Mouse (Mus musculus): ENCODE data around the gene Cdc6. TPM values are rescaled to one million over a fixed set of nuclear protein-coding genes. Genes with fewer than 3 reads are reported as not detected.

The Cdc6 gene
- polyA plus RNA-seq, 1 experiment: 0.82 TPM

- Histone ChIP-seq H3K36me3 (ENCODE audit: control insufficient read depth) (no peaks in the 10 kb centered on the region; the same call in 1 of the 2 replicates), H3K9me3 (ENCODE audit: control insufficient read depth, low read length) (no peaks in the 10 kb centered on the region), H3K4me3 (replicated peaks) (no peak overlapping the region), H3K4me1 (ENCODE audit: control insufficient read depth) (peaks cover 30% of the 10 kb centered on the region), H3K27me3 (ENCODE audit: control insufficient read depth) (peaks cover 2% of the 10 kb centered on the region; the same call in 1 of the 2 replicates)
- no peak for TF ChIP-seq GATA1 (IDR thresholded peaks at IDR 0.05; ENCODE audit: low read length)
- TF ChIP-seq TAL1 (IDR thresholded peaks at IDR 0.05; ENCODE audit: low read length): no peak
These were observed 46.3 kb downstream of the Cdc6 start for GRCm38 (mm10) chr11:98953835-98954320.

DNA sequence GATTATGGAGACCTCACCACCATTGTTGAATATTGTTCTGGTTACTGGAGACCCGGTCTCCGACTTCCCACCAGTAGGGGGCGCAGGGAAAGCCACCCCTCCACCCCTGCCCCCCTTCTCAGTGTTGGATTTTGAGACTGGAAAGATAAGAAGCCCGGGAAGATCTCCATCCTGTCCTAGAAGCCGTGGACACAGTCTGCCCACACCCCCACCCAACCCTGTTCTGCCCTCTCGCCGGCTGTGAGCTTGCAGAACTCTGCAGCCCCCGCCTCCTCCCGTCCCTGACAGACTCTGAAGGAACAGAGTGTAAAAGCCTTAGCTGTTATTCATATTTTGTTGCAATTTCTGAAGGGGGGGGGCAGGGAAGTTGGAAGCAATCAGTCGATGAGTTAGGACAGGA lies 46.8 kb downstream of the Cdc6 start:
- Histone ChIP-seq H3K36me3 (ENCODE audit: control insufficient read depth) (no peaks in the 10 kb centered on the region; the same call in 1 of the 2 replicates), H3K4me1 (ENCODE audit: control insufficient read depth) (peaks cover 32% of the 10 kb centered on the region), H3K27me3 (ENCODE audit: control insufficient read depth) (peaks cover 3% of the 10 kb centered on the region), H3K9me3 (ENCODE audit: control insufficient read depth, low read length) (no peaks in the 10 kb centered on the region), H3K4me3 (replicated peaks) (no peak overlapping the region)
- TF ChIP-seq TAL1 (IDR thresholded peaks at IDR 0.05; ENCODE audit: low read length) (no peak), GATA1 (IDR thresholded peaks at IDR 0.05; ENCODE audit: low read length) (no peak)

DNA sequence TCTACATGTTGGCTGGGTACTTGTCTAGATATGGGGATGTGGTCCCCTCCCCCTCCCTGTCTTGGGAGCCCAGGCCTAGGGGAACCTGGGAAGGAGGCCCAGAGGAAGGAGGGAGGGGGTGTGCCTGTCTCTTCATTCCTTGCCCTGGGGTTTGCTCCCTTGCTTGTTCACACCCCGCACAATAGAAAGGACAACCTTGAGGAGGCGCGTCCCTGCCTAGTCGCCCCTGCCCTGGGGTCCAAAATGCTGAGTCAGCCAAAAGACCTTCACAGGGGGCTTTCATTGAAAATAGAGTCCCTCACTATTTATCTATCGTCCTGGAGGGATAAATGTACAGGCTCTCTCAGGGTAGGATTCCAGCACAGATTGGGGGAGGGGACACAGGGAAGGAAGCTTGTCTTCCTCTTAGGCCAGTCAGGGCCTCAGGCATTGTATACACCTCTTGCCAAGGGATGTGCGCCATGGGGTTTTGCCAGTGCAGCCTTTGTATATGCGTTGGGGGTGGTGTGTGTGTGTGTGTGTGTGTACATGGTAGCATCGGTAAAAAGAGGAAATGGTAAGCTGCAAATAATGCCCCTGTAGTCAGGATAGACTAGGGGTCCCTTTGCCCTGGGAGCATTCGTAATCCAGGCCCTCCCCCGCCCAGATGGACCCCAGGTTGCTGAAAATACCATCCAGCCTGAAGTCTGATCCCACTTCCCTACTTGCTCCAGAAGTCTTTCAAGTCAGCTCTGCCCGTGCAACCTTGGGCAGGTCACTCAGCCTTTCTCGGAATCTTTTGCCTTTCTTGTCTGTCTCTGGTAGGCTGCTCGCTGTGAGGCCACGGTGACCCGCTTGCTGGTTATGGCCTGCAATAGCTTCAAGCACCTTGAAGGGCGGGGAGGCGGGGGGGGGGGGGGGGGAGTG lies 47.5 kb downstream of the Cdc6 start:
- Histone ChIP-seq H3K36me3 (ENCODE audit: control insufficient read depth) (no peaks in the 10 kb centered on the region; the same call in 1 of the 2 replicates), H3K4me3 (replicated peaks) (no peak overlapping the region), H3K4me1 (ENCODE audit: control insufficient read depth) (peaks cover 38% of the 10 kb centered on the region), H3K9me3 (ENCODE audit: control insufficient read depth, low read length) (no peaks in the 10 kb centered on the region), H3K27me3 (ENCODE audit: control insufficient read depth) (peaks cover 10% of the 10 kb centered on the region)
- TF ChIP-seq TAL1 (IDR thresholded peaks at IDR 0.05; ENCODE audit: low read length) (no peak), GATA1 (IDR thresholded peaks at IDR 0.05; ENCODE audit: low read length) (no peak)

DNA sequence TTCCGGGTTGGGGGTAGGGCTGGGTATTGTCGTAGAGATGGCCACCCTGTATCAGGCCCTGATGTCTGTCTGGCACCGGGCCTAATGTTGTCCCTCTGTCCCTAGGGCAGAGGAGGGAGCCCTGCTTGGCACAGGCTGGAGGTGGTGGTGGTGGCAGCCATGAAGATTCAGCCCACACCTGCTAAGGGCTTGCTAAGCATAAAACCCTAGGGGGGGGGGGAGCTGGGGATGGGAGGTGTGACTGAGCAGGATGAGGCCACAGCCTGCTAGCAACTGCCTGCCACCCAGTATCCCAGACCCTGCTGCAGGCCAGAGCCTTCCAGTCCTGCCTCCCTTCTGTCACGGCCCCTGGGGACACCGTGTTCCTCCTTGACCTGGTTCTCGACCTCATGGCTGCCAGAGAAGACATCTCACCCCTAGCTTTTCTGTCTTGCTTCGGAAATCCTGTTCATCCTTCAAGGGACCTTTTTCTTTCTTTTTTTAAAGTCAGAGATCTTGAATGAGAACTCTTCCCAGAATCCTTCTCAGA lies 48.2 kb downstream of the Cdc6 start:
- no peaks in the 10 kb centered on the region; the same call in 1 of the 2 replicates for H3K36me3 ChIP-seq (ENCODE audit: control insufficient read depth)
- peaks cover 17% of the 10 kb centered on the region for H3K27me3 ChIP-seq (ENCODE audit: control insufficient read depth)
- H3K4me1 ChIP-seq (ENCODE audit: control insufficient read depth): peaks cover 46% of the 10 kb centered on the region
- no peak overlapping the region for H3K4me3 ChIP-seq (replicated peaks)
- H3K9me3 ChIP-seq (ENCODE audit: control insufficient read depth, low read length): no peaks in the 10 kb centered on the region
- TF ChIP-seq GATA1 (IDR thresholded peaks at IDR 0.05; ENCODE audit: low read length): no peak

- Histone ChIP-seq H3K36me3 (ENCODE audit: control insufficient read depth) (no peaks in the 10 kb centered on the region), H3K9me3 (ENCODE audit: control insufficient read depth, low read length) (peaks cover 2% of the 10 kb centered on the region; the same call in 1 of the 2 replicates), H3K4me1 (ENCODE audit: control insufficient read depth) (peaks cover 51% of the 10 kb centered on the region), H3K4me3 (replicated peaks) (no peak overlapping the region), H3K27me3 (ENCODE audit: control insufficient read depth) (peaks cover 23% of the 10 kb centered on the region)
- no peak for TF ChIP-seq TAL1 (IDR thresholded peaks at IDR 0.05; ENCODE audit: low read length)
- no peak for TF ChIP-seq GATA1 (IDR thresholded peaks at IDR 0.05; ENCODE audit: low read length)
These were observed 48.7 kb downstream of the Cdc6 start for GRCm38 (mm10) chr11:98956340-98956739.

- TF ChIP-seq GATA1 (IDR thresholded peaks at IDR 0.05; ENCODE audit: low read length) (no peak), TAL1 (IDR thresholded peaks at IDR 0.05; ENCODE audit: low read length) (no peak)
- Histone ChIP-seq H3K9me3 (ENCODE audit: control insufficient read depth, low read length) (peaks cover 5% of the 10 kb centered on the region; the same call in 1 of the 2 replicates), H3K4me1 (ENCODE audit: control insufficient read depth) (peaks cover 52% of the 10 kb centered on the region), H3K4me3 (replicated peaks) (peak overlapping the region; percentile 69), H3K36me3 (ENCODE audit: control insufficient read depth) (no peaks in the 10 kb centered on the region), H3K27me3 (ENCODE audit: control insufficient read depth) (peaks cover 56% of the 10 kb centered on the region)
These were observed 52.1 kb downstream of the Cdc6 start for GRCm38 (mm10) chr11:98959437-98960312.

DNA sequence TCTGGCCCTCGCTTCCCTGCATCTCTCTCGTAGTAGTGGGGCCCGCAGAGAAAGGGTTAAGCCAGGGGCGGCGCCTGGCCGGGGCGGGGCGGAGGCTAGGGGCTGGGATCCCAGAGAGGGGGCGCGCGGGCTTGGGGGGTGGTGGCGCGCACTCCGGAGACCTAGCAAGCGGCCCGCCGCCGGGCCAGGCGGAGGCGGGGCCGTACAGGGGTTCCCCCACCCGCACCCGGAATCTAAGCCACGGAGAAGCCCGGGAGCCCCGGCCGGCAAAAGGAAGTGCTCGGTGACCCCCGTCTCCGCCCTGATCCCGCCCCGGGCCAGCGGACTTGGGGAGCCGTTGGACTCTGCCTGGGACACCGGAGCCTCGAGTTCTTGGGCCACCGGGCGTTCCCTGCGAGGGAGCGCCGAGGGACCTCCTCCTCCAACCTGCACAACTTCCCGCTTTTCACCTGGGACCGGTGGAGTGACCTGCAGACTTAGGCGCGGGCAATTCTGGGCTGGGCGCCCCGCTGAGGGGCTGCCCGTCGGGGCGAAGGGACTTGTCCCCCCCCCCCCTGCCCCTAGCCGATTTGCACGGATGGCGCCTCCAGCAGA lies 52.8 kb downstream of the Cdc6 start:
- TF ChIP-seq TAL1 (IDR thresholded peaks at IDR 0.05; ENCODE audit: low read length): no peak
- TF ChIP-seq GATA1 (IDR thresholded peaks at IDR 0.05; ENCODE audit: low read length): no peak
- Histone ChIP-seq H3K27me3 (ENCODE audit: control insufficient read depth) (peaks cover 64% of the 10 kb centered on the region), H3K4me3 (replicated peaks) (peak overlapping the region; percentile 69), H3K9me3 (ENCODE audit: control insufficient read depth, low read length) (peaks cover 5% of the 10 kb centered on the region; the same call in 1 of the 2 replicates), H3K36me3 (ENCODE audit: control insufficient read depth) (no peaks in the 10 kb centered on the region), H3K4me1 (ENCODE audit: control insufficient read depth) (peaks cover 45% of the 10 kb centered on the region)

DNA sequence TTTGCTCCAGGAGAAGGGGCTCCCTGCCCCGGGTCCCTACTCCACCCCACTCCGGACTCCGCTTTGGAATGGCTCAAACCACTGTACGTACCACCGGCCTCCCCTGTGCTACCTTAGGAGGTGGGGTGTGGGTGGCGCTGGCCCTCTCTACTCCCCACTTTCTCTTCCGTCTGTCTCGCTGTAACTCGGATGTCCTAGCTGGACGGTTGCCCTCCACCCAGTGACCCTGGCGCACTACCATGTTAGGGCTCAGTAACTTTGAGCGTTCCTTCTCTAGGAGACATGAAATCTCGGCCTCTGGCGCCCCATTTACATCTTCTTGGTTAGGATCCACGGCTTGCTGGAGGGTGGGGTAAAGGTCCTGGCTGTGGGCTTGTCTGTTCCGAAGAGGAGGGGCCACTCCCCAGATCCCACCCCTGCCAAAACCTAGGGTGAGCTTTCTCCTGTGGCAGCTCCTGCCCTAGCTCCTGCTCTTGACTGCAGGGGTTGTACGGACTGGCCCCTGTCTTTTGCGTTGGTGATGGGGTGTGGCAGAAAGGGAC lies 53.5 kb downstream of the Cdc6 start:
- peaks cover 42% of the 10 kb centered on the region for H3K4me1 ChIP-seq (ENCODE audit: control insufficient read depth)

More for the DNA sequence above, 53.5 kb downstream of the Cdc6 start:
- Histone ChIP-seq H3K36me3 (ENCODE audit: control insufficient read depth) (no peaks in the 10 kb centered on the region), H3K9me3 (ENCODE audit: control insufficient read depth, low read length) (peaks cover 5% of the 10 kb centered on the region; the same call in 1 of the 2 replicates), H3K4me3 (replicated peaks) (peak overlapping the region; percentile 69), H3K27me3 (ENCODE audit: control insufficient read depth) (peaks cover 71% of the 10 kb centered on the region)
- TF ChIP-seq TAL1 (IDR thresholded peaks at IDR 0.05; ENCODE audit: low read length): no peak

Measured in erythroblast, embryonic 14.5 days (primary cell).